Mouse (Mus musculus): Measurements from ENCODE around the gene Tcf20.

DNA sequence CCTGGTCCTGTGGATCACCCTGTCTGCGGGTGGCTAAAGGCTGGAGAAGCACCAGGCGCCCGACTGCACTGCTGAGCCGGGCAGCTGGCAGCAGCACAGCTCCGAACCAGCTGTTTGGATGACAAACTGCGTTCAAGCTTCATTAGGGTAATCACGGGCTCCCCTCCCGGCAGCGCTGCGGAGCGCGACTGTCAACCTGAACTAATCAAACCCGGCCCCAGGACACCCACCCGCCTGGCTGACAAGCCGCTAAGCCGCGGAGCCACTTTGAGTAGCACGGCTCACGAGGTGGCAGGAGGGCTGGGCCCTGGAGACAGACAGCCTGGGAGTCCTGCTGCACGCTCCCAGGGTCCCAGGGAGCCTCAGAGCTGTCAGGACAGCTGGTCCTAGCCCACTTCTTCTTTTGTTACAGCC lies 35.4 kb downstream of the Tcf20 start:
- TF ChIP-seq POLR2A (IDR thresholded peaks at IDR 0.05; ENCODE audit: insufficient read depth, low read length) (no peak), CTCF (IDR thresholded peaks at IDR 0.05; ENCODE audit: low read depth, low read length) (no peak), EP300 (IDR thresholded peaks at IDR 0.05; ENCODE audit: insufficient read depth, low read depth, low read length) (no peak)

All from ES-Bruce4 (cell line).